Mouse (Mus musculus): ENCODE results near the gene Best3. TPM values are rescaled to one million over a fixed set of nuclear protein-coding genes. Genes with fewer than 3 reads are reported as not detected.

The Best3 gene
- polyA plus RNA-seq (2014; fragmentation: Illumina TruSeq; extraction: RNeasy Lipid Tissue Mini Kit (QIAGEN cat#74804); ENCODE audit: low read depth, low replicate concordance) = not detected

DNA sequence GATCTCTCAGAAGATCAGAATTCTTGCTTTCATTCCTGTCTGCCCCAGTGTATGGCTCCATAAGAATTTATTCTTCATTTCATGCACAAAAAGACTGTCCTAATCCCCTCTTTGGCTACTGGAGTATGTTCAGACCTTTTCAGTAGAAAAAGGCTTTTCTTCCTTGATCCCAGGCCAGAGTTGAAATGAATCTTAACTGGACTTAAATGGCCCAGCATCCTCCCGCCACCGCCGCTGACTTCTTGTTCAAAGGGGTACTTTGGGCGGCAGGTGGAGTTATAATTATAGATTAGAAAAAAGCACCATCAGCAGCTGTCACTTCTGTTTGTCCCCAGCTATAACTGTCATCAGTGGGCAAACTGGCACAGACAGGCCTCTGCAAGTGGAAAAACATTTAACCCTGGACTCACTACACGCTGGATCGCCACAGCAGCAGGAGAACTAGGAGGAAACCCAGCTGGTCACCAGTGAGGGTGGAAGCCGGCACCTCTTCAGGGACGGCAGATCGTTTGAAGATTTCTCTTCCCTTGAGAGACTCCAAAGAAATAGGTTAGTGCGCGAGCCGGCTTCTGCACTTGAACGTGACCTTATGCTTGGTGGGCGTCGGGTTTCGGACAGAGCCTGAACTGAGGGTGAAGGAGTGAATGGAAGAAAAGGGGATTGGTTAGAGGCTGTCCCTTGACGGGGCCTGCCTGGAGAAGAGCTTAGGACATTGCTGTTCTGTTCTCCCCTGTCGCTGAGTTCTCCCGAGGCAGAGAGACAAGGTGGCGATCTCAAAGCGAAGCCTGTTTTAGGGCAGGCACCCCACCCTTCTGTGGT, at the start of gene Best3:
Gene Best3 (plus strand): TSS at position 51 of the 819 bp plus-strand sequence.

DNA sequence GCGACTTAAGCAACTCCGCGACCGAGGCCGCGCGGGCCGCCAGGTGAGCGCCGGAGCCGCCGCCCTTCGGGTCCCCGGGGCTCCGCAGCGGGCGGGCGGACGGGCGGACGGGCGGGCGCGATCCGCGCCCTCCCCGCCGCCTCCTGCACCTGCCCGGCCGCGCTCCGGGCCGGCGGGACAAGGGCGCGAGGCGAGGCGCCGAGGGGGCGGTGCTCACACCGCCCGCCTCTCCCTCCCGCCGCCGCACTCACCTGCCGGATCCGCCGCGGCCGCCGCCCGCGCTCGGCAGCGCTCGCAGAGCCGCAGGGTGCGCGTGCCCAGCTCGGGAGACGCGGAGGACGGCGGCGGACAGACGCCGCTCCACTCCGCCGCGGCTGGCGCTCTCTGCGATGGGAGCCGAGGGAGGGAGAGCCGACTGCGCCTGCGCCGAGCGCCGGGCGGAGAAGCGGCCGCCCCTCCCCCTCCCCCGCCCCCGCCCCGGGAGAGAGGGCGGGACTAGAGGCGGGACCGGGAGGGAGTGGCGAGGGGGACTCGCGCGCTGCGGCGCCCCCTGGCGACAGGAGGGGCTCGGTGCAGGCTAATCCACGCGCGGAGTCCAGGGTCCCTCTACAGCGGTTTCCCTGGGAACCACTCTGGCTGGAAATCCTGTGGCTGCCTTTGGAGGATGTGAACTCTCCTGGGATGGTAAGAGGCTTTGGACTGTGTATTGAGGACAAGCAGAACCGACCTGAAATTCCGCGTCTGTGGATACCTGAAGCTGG, 35.9 kb upstream of the Best3 start, which contains the start of gene Rab3ip:
Gene Rab3ip (minus strand): TSS at position 761 of the 761 bp plus-strand sequence.

DNA sequence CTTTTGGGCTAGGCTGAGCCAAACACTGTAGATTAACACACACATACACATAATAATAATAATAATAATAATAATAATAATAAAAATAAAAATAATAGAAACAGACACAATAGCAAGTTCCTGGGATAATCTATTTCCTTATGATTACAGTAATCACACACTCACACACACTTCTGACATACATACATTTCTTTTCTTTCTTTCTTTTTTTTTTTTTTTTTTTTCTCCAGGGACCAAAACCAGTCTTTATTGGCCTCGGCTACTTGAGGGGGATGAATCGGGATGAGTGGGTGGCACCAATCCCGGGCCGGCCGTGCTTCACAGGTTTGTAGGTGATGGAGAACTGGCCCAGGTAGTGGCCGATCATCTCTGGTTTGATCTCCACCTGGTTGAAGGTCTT, 13.6 kb upstream of the Best3 start, which contains the start of gene Gm10271:
Gene Gm10271 (minus strand): TSS at position 101 of the 400 bp plus-strand sequence.

DNA sequence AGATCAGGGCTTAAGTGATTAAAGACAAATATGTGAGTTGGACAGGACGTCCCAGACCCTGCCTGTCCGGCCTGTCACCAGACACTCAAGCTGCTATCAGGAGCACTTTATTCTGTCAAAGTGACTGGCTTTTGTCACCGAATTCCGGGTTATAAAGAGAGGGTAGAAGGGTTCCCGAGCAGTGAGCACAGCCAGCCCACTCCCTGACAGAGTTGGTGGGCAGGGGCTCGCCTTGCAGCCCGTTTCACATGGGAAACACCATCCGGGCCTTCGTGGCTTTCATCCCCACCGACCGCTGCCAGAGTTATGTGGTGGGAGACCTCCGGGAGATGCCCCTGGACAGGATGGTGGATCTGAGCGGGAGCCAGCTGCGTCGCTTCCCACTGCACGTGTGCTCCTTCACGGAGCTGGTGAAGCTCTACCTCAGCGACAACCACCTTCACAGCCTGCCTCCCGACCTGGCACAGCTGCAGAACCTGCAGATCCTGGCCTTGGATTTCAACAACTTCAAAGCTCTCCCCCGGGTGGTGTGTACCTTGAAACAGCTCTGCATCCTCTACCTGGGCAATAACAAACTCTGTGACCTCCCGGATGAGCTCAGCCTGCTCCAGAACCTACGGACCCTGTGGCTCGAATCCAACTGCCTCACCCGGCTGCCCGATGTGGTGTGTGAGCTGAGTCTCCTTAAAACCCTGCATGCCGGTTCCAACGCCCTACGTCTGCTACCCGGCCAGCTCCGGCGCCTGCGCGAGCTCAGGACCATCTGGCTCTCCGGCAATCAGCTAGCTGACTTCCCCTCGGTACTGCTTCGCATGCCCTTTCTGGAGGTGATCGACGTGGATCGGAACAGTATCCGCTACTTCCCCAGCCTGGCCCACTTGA, 59.3 kb downstream of the Best3 start, which contains the start of gene Lrrc10:
Gene Lrrc10 (plus strand): TSS at position 167 of the 882 bp plus-strand sequence.

DNA sequence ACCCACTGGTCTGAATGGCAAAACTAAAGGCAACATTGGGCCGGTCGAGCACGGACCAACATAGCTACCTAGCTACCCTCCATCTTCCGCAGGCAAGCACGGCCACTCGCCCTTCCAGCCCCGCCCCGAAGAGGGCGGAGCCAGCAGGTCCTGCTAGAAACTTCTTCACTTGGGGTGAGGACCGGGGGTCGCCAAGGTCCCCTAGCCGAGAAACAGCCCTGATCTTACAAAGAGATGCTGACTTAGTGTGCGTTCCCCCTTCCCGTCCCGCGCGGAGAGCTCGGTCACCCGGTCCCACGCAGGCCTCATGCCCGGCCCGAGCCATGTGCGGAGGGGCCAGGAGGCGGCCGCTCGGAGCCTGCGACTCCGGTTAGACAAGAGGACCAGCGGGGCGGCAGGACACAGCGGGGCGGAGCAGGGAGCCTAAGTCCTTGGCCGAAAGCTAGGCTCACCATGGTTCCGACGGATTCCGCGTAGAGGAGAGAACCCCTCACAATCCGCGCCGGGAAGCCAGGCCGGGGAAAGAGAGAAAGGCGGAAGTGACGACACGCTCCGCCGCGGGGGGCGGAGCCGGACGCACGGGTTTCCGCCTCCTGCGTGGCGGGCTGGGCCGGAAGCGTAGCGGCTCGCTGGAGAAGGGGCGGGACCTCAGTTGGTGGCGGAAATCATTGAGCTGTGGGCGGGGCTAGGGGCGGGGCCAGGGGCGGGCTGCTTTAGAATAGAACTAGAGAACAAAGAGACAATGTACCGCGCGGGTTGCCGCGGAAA, 77.3 kb downstream of the Best3 start, which contains the start of gene Cct2:
Gene Cct2 (minus strand): TSS at position 561 of the 768 bp plus-strand sequence.

Other genes with a start within 250 kb of the Best3 start
- 0.13 TPM for gene Myrfl, start 89.4 kb upstream of the Best3 start, polyA plus RNA-seq (2014; fragmentation: Illumina TruSeq; extraction: RNeasy Lipid Tissue Mini Kit (QIAGEN cat#74804); ENCODE audit: low read depth, low replicate concordance)
- gene Rab3ip, start 35.5 kb upstream of the Best3 start, polyA plus RNA-seq (2014; fragmentation: Illumina TruSeq; extraction: RNeasy Lipid Tissue Mini Kit (QIAGEN cat#74804); ENCODE audit: low read depth, low replicate concordance) = 20.3 TPM
- not detected for gene Gm10271, start 13.7 kb upstream of the Best3 start, polyA plus RNA-seq (2014; fragmentation: Illumina TruSeq; extraction: RNeasy Lipid Tissue Mini Kit (QIAGEN cat#74804); ENCODE audit: low read depth, low replicate concordance)
- gene Lrrc10, start 59.0 kb downstream of the Best3 start, polyA plus RNA-seq (2014; fragmentation: Illumina TruSeq; extraction: RNeasy Lipid Tissue Mini Kit (QIAGEN cat#74804); ENCODE audit: low read depth, low replicate concordance) = not detected
- 200 TPM for gene Cct2, start 77.5 kb downstream of the Best3 start, polyA plus RNA-seq (2014; fragmentation: Illumina TruSeq; extraction: RNeasy Lipid Tissue Mini Kit (QIAGEN cat#74804); ENCODE audit: low read depth, low replicate concordance)
- gene Frs2, start 162.2 kb downstream of the Best3 start, polyA plus RNA-seq (2014; fragmentation: Illumina TruSeq; extraction: RNeasy Lipid Tissue Mini Kit (QIAGEN cat#74804); ENCODE audit: low read depth, low replicate concordance) = 46.7 TPM
- 70.3 TPM for gene Yeats4, start 238.2 kb downstream of the Best3 start, polyA plus RNA-seq (2014; fragmentation: Illumina TruSeq; extraction: RNeasy Lipid Tissue Mini Kit (QIAGEN cat#74804); ENCODE audit: low read depth, low replicate concordance)

All from sigmoid colon, adult 10 weeks (tissue).